Mouse (Mus musculus) layer of hippocampus, adult 9-11 months (tissue): ENCODE results near the gene 9130230L23Rik.

Experiments
- DNase-seq: peaks from one replicate; pipeline ENCODE4 v3.0.0; 2022

9130230L23Rik gene

GRCm38 (mm10) chr5:66004134-66004925 is at the start of gene 9130230L23Rik:
9130230L23Rik (minus strand) TSS chr5:66004285.
- no peak for DNase-seq

DNA sequence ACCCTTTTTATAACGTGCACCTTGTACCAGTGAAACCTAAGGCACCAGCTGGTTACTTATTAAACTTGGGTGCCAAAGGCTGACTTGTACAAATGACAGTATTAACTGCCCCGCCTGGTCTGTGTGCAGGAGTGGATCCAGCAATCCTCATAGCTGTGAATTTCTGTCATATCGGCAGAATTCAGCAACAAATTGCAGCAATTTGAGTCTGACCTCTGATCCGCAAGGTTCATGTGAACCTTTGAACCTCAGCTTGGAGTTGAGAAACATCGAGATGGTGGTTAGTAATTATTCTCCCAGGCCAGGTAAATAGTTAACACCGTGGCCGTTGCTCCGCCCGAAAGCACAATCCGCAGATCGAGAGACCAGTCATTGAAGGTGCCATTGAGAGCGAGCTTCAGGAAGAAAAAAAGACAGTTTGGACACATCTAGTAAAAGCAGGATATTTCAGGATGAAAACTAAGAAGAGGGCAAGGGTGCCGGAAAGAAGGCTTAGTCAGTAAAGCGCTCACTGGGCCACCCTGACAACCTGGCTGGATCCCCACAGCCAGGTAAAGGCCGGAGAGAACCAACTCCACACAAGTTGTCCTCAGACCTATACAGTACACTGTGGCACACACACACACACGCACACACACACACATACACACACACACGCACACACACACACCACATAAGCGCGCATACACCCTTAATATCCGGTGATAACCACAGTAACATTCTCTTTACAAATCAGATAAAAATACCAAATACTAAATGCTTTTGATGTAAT is 48.9 kb upstream of the 9130230L23Rik start:
- DNase-seq = no peak

DNA sequence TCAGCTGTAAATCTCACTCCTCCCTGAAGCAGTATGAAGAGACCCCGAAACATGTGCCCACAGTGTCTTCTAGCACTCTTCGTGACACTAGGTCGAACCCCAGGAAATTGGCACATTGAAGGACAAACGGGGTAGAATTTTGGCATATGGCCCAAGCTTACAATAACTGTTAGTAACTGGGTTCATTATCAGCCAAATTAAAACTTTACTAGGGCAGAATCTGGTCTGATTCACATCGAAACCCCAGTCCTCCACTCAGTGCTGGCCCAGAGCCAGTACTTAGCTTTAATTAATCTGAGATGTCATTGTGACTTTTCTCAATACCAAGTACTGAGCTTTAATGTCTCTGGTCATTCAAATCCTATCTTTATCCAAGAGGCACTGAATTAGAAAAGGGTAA is 46.8 kb upstream of the 9130230L23Rik start:
- no peak for DNase-seq

GRCm38 (mm10) chr5:66046356-66046755 is 42.3 kb upstream of the 9130230L23Rik start:
- no peak for DNase-seq

GRCm38 (mm10) chr5:66043897-66044296 is 39.8 kb upstream of the 9130230L23Rik start:
- no peak for DNase-seq

- DNase-seq = no peak
These were observed 38.7 kb upstream of the 9130230L23Rik start for GRCm38 (mm10) chr5:66042651-66043340.

DNA sequence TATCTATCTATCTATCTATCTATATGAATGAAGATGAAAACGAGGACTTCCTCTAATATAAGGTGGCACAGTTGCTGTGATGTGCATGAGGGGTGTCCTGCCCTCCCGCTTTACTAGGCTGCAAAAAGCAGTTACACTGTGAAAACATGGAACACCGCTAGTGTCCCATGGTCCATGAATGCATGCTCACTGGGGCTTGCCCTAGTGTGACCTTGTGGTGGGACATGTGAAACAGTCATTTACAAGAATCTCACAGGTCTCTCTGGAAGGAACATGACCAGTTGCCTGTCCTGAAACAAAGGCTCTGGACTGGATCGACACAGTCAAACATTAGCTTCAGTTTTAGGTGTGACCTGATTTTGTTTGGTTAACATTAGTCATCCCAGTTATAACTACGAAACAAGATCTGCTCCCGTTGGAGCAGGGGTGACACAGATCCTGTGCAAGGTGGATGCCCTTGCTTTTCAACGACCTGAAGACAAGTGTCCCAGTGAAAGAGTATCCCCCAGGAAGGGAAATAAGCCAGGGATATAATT is 36.7 kb upstream of the 9130230L23Rik start:
- DNase-seq = no peak

GRCm38 (mm10) chr5:66039813-66040212 is 35.7 kb upstream of the 9130230L23Rik start:
- no peak for DNase-seq

DNA sequence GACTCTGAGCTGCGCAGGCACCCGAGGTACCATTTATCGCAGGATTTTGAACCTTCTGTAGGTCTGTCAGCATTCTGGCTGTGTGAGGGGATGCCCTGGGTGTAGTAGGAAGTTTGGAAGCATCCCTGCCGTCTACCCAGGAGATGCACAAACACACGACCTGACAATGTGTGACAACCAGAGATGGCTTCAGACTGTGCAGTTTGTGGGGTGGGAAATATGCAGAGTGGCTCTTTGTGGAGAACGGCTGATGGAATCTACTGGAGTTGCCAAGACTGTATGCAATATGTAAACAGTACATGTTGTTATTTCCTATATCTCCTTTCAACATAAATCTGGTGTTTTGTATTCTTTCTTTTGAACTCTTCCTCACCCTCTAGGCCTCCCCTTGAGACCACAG is 33.0 kb upstream of the 9130230L23Rik start:
- DNase-seq = no peak

GRCm38 (mm10) chr5:66036440-66037054 is 32.5 kb upstream of the 9130230L23Rik start:
- DNase-seq = no peak

GRCm38 (mm10) chr5:66034375-66035195 is 30.5 kb upstream of the 9130230L23Rik start:
- DNase-seq = no peak

GRCm38 (mm10) chr5:66032826-66033225 is 28.7 kb upstream of the 9130230L23Rik start:
- no peak for DNase-seq

DNA sequence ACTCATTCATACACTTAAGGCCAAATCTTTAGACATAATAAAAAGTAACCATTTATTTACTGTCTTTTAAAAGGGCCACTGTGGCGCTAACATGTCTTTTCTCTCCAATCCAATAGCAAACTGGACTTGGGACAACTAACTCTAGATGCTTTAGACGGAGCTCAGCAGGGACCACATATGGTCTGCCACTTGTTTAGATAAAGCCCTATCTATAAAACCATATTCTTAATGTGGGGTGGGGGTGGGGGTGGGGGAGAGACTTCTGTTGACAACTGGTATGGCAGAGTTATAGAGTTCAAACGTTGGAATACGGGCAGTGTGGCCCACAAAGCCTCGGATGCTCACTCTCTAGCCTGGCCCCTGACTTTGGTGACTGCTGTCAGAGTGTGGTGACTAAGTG is 27.6 kb upstream of the 9130230L23Rik start:
- no peak for DNase-seq

- DNase-seq = no peak
These were observed 24.1 kb upstream of the 9130230L23Rik start for GRCm38 (mm10) chr5:66028232-66028631.

GRCm38 (mm10) chr5:66027206-66027605 is 23.1 kb upstream of the 9130230L23Rik start:
- no peak for DNase-seq

DNA sequence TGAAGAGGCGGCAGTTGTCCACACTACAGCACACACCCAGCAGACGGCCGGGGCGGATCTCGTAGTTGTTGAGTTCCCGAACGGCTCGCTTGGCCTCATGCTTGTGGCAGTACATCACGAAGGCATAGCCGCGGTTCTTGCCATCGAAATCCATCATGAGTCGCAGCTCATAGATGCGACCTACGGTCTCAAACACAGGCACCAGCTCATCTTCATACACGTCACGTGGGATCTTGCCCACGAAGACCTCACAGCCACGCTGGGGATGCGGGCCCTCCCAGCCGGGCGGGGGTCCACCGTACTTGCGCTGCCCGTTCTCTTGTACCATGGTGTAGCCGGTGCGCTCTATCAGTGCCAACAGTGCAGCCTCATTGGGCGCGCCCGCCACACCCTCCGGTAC is 22.7 kb upstream of the 9130230L23Rik start:
- no peak for DNase-seq

- DNase-seq = no peak
These were observed 11.4 kb upstream of the 9130230L23Rik start for GRCm38 (mm10) chr5:66015449-66015961.

GRCm38 (mm10) chr5:66014437-66014836 is 10.4 kb upstream of the 9130230L23Rik start:
- DNase-seq = no peak

- no peak for DNase-seq
These were observed 9.9 kb upstream of the 9130230L23Rik start for GRCm38 (mm10) chr5:66013999-66014398.

DNA sequence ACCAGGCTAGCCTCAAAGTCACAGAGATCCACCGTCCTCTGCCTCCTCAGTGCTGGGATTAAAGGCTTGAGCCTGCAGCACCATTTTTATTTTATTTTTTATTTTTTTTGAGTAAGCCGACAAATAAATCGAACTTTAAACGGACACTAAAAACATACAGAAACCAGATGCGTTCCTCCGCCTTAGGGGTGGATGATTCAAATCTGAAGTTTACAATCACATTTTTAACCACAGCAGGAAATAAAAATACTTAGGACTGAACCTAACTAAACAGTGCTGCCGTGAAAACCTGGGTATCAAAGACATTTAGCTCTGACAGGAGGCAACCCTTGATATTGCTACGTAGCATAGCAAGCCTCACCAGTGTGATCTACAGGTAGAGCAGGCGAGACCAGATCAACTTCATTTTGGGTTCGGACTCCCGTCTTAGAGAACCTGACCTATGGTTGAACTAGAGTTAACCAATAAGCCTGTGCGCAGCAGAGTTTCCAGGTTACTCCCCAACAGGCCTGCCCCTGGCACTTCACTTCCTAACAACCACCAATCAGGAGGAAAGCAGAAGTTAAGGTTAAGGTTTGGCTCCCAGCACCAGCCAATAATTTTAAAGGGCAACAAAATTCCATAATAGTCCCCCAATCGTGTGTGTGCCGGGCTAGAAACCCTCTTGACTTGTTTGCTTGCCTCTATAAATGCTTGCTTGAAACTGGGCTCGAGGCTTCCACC is 4.3 kb upstream of the 9130230L23Rik start:
- DNase-seq = no peak
